Mouse (Mus musculus) liver, adult (tissue): Measurements from ENCODE around the gene Timp4.

Experiments
- GATA4 ChIP-seq: IDR thresholded peaks from 2 replicates; pipeline ENCODE4 v1.6.1; 2014; ENCODE audit warnings: mild to moderate bottlenecking, low read length; ENCODE audit not compliant: insufficient replicate concordance

The Timp4 gene

GRCm38 (mm10) chr6:115231836-115232235, 20.2 kb downstream of the Timp4 start:
- TF ChIP-seq GATA4, result no peak

GRCm38 (mm10) chr6:115230557-115230956, 21.4 kb downstream of the Timp4 start:
- no peak for TF ChIP-seq GATA4

- no peak for TF ChIP-seq GATA4
These were observed 24.5 kb downstream of the Timp4 start for GRCm38 (mm10) chr6:115227529-115227928.

- no peak for TF ChIP-seq GATA4
These were observed 25.0 kb downstream of the Timp4 start, which contains the start of gene Gm17482 for GRCm38 (mm10) chr6:115227043-115227442. Gene Gm17482 (plus strand): TSS chr6:115227343.

GRCm38 (mm10) chr6:115225519-115225918, 26.5 kb downstream of the Timp4 start:
- no peak for TF ChIP-seq GATA4

GRCm38 (mm10) chr6:115221215-115221641, 30.8 kb downstream of the Timp4 start:
- no peak for TF ChIP-seq GATA4

- TF ChIP-seq GATA4, result no peak
These were observed 38.9 kb downstream of the Timp4 start for GRCm38 (mm10) chr6:115213129-115213528.

GRCm38 (mm10) chr6:115212132-115212903, 39.7 kb downstream of the Timp4 start:
- TF ChIP-seq GATA4, result no peak

GRCm38 (mm10) chr6:115210820-115211219, 41.2 kb downstream of the Timp4 start:
- no peak for TF ChIP-seq GATA4

GRCm38 (mm10) chr6:115210187-115210586, 41.8 kb downstream of the Timp4 start:
- TF ChIP-seq GATA4, result no peak

GRCm38 (mm10) chr6:115203029-115203428, 49.0 kb downstream of the Timp4 start:
- TF ChIP-seq GATA4, result no peak

GRCm38 (mm10) chr6:115200753-115201152, 51.3 kb downstream of the Timp4 start:
- no peak for TF ChIP-seq GATA4
